Mouse (Mus musculus): Measurements from ENCODE around the gene Klhdc4.

Klhdc4 gene

GRCm38 (mm10) chr8:121829048-121829776 lies at the start of gene Klhdc4:
TSS of gene Klhdc4 (minus strand) at chr8:121829569.
- DNase-seq, result peak; percentile 85

- no peak for DNase-seq
These were observed 48.6 kb upstream of the Klhdc4 start for GRCm38 (mm10) chr8:121877828-121878480.

GRCm38 (mm10) chr8:121877212-121877611 lies 47.8 kb upstream of the Klhdc4 start:
- no peak for DNase-seq

GRCm38 (mm10) chr8:121875517-121875916 lies 46.1 kb upstream of the Klhdc4 start:
- no peak for DNase-seq

- DNase-seq, result no peak
These were observed 45.7 kb upstream of the Klhdc4 start for GRCm38 (mm10) chr8:121875045-121875444.

- DNase-seq, result no peak
These were observed 44.7 kb upstream of the Klhdc4 start for GRCm38 (mm10) chr8:121874031-121874430.

GRCm38 (mm10) chr8:121871833-121872440 lies 42.6 kb upstream of the Klhdc4 start:
- DNase-seq, result no peak

- no peak for DNase-seq
These were observed 40.8 kb upstream of the Klhdc4 start for GRCm38 (mm10) chr8:121870190-121870589.

- DNase-seq, result no peak
These were observed 39.5 kb upstream of the Klhdc4 start for GRCm38 (mm10) chr8:121868896-121869295.

GRCm38 (mm10) chr8:121868196-121868595 lies 38.8 kb upstream of the Klhdc4 start:
- no peak for DNase-seq

GRCm38 (mm10) chr8:121865356-121865755 lies 36.0 kb upstream of the Klhdc4 start:
- DNase-seq, result no peak

- no peak for DNase-seq
These were observed 32.6 kb upstream of the Klhdc4 start for GRCm38 (mm10) chr8:121861806-121862548.

GRCm38 (mm10) chr8:121861276-121861675 lies 31.9 kb upstream of the Klhdc4 start:
- no peak for DNase-seq

- DNase-seq, result no peak
These were observed 28.4 kb upstream of the Klhdc4 start for GRCm38 (mm10) chr8:121857747-121858146.

GRCm38 (mm10) chr8:121857331-121857730 lies 28.0 kb upstream of the Klhdc4 start:
- no peak for DNase-seq

GRCm38 (mm10) chr8:121856071-121856746 lies 26.8 kb upstream of the Klhdc4 start:
- no peak for DNase-seq

GRCm38 (mm10) chr8:121853586-121853985 lies 24.2 kb upstream of the Klhdc4 start:
- DNase-seq, result no peak

GRCm38 (mm10) chr8:121852464-121852863 lies 23.1 kb upstream of the Klhdc4 start:
- DNase-seq, result no peak

GRCm38 (mm10) chr8:121851716-121852115 lies 22.3 kb upstream of the Klhdc4 start:
- no peak for DNase-seq

- peak; percentile 99 for DNase-seq
These were observed 21.6 kb upstream of the Klhdc4 start for GRCm38 (mm10) chr8:121850821-121851470.

- no peak for DNase-seq
These were observed 21.1 kb upstream of the Klhdc4 start for GRCm38 (mm10) chr8:121850436-121850820.

- peak; percentile 73 for DNase-seq
These were observed 20.6 kb upstream of the Klhdc4 start for GRCm38 (mm10) chr8:121850018-121850417.
